Mouse (Mus musculus): Measurements from ENCODE around the gene Vsir.

DNA sequence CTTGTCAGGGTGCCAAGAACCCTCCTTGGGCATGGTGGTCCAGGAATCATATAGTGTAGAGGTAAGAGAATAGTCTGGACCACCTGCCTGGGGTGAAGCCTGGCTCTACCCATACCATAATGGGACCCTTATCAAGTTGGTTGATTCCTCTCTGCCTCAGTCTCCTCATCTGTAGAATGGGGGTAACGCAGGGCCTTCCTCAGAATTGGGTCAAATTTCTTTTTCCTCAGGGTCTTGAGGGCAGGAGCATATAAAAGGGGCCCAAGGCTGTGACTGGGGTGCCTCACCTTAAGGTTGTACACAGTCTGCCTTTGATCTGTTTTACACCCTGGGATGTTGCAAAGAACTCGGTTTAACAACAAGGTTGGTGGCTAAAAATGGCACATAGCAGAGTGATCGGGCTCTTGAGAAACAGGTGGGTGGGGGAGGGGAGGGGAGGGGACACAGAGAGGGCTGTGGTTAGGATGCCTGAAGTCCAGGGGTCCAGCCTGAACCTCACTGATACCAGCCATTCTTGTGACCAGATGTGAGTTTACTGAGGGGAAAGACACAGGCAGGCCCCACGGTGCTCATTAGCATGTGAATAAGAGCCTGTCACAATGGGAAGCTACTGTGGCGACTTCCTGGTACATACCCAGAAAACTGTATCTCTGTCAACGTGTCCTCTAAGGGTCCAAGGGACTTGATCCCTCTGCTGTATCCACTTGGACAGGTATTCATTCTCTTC lies 43.7 kb downstream of the Vsir start:
- no peak for TF ChIP-seq CTCF (IDR thresholded peaks at IDR 0.05; ENCODE audit: low read depth)
- no peak for TF ChIP-seq EP300 (optimal IDR thresholded peaks at IDR 0.05)
